Mouse (Mus musculus) kidney, adult 18-20 months (tissue): Measurements from ENCODE around the gene Adgrb2.
A peak's percentile ranks its signal among the peaks of the same experiment; 100 is the strongest.

ENCODE experiments used
- DNase-seq: peaks from one replicate; pipeline ENCODE4 v3.0.0; 2021

Gene Adgrb2

GRCm38 (mm10) chr4:130036112-130036511 is 51.4 kb downstream of the Adgrb2 start:
- peak; percentile 56 for DNase-seq

GRCm38 (mm10) chr4:130036573-130037401 is 52.1 kb downstream of the Adgrb2 start:
- DNase-seq: peak; percentile 42

GRCm38 (mm10) chr4:130039351-130039750 is 54.7 kb downstream of the Adgrb2 start:
- DNase-seq: no peak

- DNase-seq: peak; percentile 21
These were observed 56.4 kb downstream of the Adgrb2 start for GRCm38 (mm10) chr4:130041076-130041475.

GRCm38 (mm10) chr4:130044211-130044610 is 59.5 kb downstream of the Adgrb2 start:
- no peak for DNase-seq

GRCm38 (mm10) chr4:130045609-130046008 is 60.9 kb downstream of the Adgrb2 start:
- no peak for DNase-seq

GRCm38 (mm10) chr4:130047331-130048202 is 62.9 kb downstream of the Adgrb2 start, which contains the start of gene Col16a1:
Gene Col16a1, plus strand, starts transcription at chr4:130047840.
- peak; percentile 91 for DNase-seq

GRCm38 (mm10) chr4:130048203-130048479 is 63.5 kb downstream of the Adgrb2 start:
- DNase-seq: no peak

GRCm38 (mm10) chr4:130050056-130050824 is 65.6 kb downstream of the Adgrb2 start:
- peak; percentile 41 for DNase-seq

- DNase-seq: no peak
These were observed 67.6 kb downstream of the Adgrb2 start for GRCm38 (mm10) chr4:130052283-130052682.

- no peak for DNase-seq
These were observed 68.4 kb downstream of the Adgrb2 start for GRCm38 (mm10) chr4:130053111-130053510.

GRCm38 (mm10) chr4:130054727-130055126 is 70.1 kb downstream of the Adgrb2 start:
- DNase-seq: no peak

GRCm38 (mm10) chr4:130055160-130056010 is 70.7 kb downstream of the Adgrb2 start:
- DNase-seq: no peak

- DNase-seq: no peak
These were observed 71.3 kb downstream of the Adgrb2 start for GRCm38 (mm10) chr4:130056011-130056322.

- no peak for DNase-seq
These were observed 71.8 kb downstream of the Adgrb2 start for GRCm38 (mm10) chr4:130056471-130056870.

GRCm38 (mm10) chr4:130060937-130061336 is 76.3 kb downstream of the Adgrb2 start:
- DNase-seq: no peak

GRCm38 (mm10) chr4:130063191-130063590 is 78.5 kb downstream of the Adgrb2 start:
- no peak for DNase-seq

GRCm38 (mm10) chr4:130066816-130067215 is 82.1 kb downstream of the Adgrb2 start:
- peak; percentile 41 for DNase-seq

GRCm38 (mm10) chr4:130070523-130070922 is 85.9 kb downstream of the Adgrb2 start:
- DNase-seq: no peak

GRCm38 (mm10) chr4:130071758-130072157 is 87.1 kb downstream of the Adgrb2 start:
- no peak for DNase-seq
